Mouse (Mus musculus): ENCODE data around the gene Tmsb15a. TPM values are rescaled to one million over a fixed set of nuclear protein-coding genes. Genes with fewer than 3 reads are reported as not detected.

Gene Tmsb15a
- polyA plus RNA-seq, 1 experiment from 2014 or later: not detected

DNA sequence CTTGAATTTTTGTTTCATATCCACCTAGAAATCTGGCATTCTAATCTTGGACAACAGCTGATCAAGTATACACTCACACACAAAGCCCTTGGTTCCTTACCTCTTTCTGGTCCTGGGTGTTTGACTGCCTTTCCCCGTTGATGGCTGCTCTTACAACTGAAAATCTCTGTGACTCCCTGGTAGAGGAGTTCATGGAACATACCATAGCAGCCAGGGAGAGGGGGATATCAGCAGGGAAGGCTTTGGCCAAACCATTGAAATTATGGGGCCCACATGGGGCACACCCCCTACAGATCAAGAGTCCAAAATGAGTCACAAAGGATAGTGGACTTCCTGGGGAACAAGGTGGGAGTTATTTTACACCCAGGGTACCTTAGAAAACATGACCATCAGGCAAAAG, 31.4 kb downstream of the Tmsb15a start, which contains the start of gene Tcp11x2:
Tcp11x2 (minus strand) TSS at position 158 of the 400 bp plus-strand sequence.
- H3K36me3 ChIP-seq (ENCODE audit: poor library complexity, severe bottlenecking): no peaks in the 10 kb centered on the region
- no peak within 1 kb of the TSS for H3K27ac ChIP-seq
- 61% methylated on average over 1 of the region's 1 CpGs for WGBS
- H3K27me3 ChIP-seq: 0 out of 2 replicates have a peak, but pooled peaks cover 3% of the 10 kb centered on the region
- H3K9ac ChIP-seq: no peak within 1 kb of the TSS
- H3K4me2 ChIP-seq: no peak within 1 kb of the TSS
- no peaks in the 10 kb centered on the region for H3K4me1 ChIP-seq
- no peaks in the 10 kb centered on the region for H3K9me3 ChIP-seq (replicated peaks)
- no peak for ATAC-seq
- H3K4me3 ChIP-seq: no peak within 1 kb of the TSS

GRCm38 (mm10) chrX:135687802-135688201, 37.3 kb downstream of the Tmsb15a start:
- H3K4me1 ChIP-seq: no peaks in the 10 kb centered on the region
- no peak overlapping the region for H3K9ac ChIP-seq
- H3K4me3 ChIP-seq: no peak overlapping the region
- 79% methylated on average over 3 of the region's 3 CpGs for WGBS
- no peak overlapping the region for H3K4me2 ChIP-seq
- no peak overlapping the region for H3K27ac ChIP-seq
- no peak for ATAC-seq
- no peaks in the 10 kb centered on the region for H3K9me3 ChIP-seq (replicated peaks)
- no peaks in the 10 kb centered on the region for H3K36me3 ChIP-seq (ENCODE audit: poor library complexity, severe bottlenecking)
- H3K27me3 ChIP-seq: 0 out of 2 replicates have a peak, but pooled peaks cover 3% of the 10 kb centered on the region

DNA sequence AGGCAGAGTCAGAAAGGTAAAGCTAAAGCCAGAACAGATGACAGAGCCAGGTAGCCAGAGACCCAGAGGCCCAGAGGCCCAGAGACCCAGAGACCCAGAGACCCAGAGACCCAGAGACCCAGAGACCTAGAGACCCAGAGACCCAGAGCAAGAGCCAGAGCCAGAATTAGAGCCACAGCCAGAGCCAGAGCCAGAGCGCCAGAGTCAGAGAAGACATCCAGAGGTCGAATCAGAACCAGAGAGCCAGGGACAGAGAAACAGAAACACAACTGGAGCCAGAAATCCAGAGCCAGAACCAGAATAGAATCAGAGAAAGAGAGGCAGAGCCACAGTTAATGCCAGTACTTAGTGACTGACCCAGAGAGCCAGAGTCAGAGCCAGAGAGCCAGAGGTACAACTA, 43.2 kb downstream of the Tmsb15a start:
- Histone ChIP-seq H3K27ac (no peak overlapping the region), H3K4me3 (no peak overlapping the region), H3K4me1 (no peaks in the 10 kb centered on the region), H3K36me3 (ENCODE audit: poor library complexity, severe bottlenecking) (no peaks in the 10 kb centered on the region), H3K27me3 (no peaks in the 10 kb centered on the region), H3K9me3 (replicated peaks) (no peaks in the 10 kb centered on the region), H3K9ac (no peak overlapping the region), H3K4me2 (no peak overlapping the region)
- WGBS: 70% methylated on average over 2 of the region's 2 CpGs
- no peak for ATAC-seq

Small RNA genes lying within 50 kb of the gene (microRNA-seq; reads per million reads assigned to microRNA genes)
- not detected for gene Mir7646

Other genes with a start within 250 kb of the Tmsb15a start
- not detected in 2 replicates for gene AV320801, start 230.7 kb downstream of the Tmsb15a start, polyA plus RNA-seq (2015; fragmentation: Nextera tagmentation; extraction: Ambion mirVana)
- gene Nxf7, start 126.5 kb downstream of the Tmsb15a start, polyA plus RNA-seq (2015; fragmentation: Nextera tagmentation; extraction: Ambion mirVana): not detected in 2 replicates
- not detected in 2 replicates for gene Prame, start 97.6 kb downstream of the Tmsb15a start, polyA plus RNA-seq (2015; fragmentation: Nextera tagmentation; extraction: Ambion mirVana)
- gene Tcp11x2, start 31.5 kb downstream of the Tmsb15a start, polyA plus RNA-seq (2015; fragmentation: Nextera tagmentation; extraction: Ambion mirVana): not detected in 2 replicates
- 10.9 and 11.7 TPM in 2 replicates for gene Armcx5, start 17.5 kb upstream of the Tmsb15a start, polyA plus RNA-seq (2015; fragmentation: Nextera tagmentation; extraction: Ambion mirVana)
- gene Gprasp1, start 17.5 kb upstream of the Tmsb15a start, polyA plus RNA-seq (2015; fragmentation: Nextera tagmentation; extraction: Ambion mirVana): 86.9 and 111 TPM in 2 replicates
- gene Bhlhb9, start 72.3 kb upstream of the Tmsb15a start, polyA plus RNA-seq (2015; fragmentation: Nextera tagmentation; extraction: Ambion mirVana): 79.4 and 94.8 TPM in 2 replicates
- gene Gprasp2, start 113.8 kb upstream of the Tmsb15a start, polyA plus RNA-seq (2015; fragmentation: Nextera tagmentation; extraction: Ambion mirVana): 72.6 and 101 TPM in 2 replicates

Measured in forebrain, embryonic 13.5 days (tissue).